Mouse (Mus musculus) stomach, embryonic 14.5 days (tissue): Measurements from ENCODE around the gene Spesp1. TPM values are rescaled to one million over a fixed set of nuclear protein-coding genes. Genes with fewer than 3 reads are reported as not detected.

ENCODE experiments used
- ATAC-seq: fragments of 200-750 bp; cut with Nextera tagmentation; 2 replicates; pipeline ENCODE4 v1.8.0; 2017; ENCODE audit warnings: low read depth, moderate TSS enrichment; ENCODE audit not compliant: insufficient number of reproducible peaks, insufficient read depth, low FRiP score
- H3K27ac ChIP-seq: fragments of 300-500 bp; sonication (generic); 2 replicates; pipeline ENCODE4 v1.5.1; 2014; ENCODE audit warnings: mild to moderate bottlenecking, low read length, moderate library complexity, mixed read lengths
- H3K27me3 ChIP-seq: fragments of 300-500 bp; sonication (generic); 2 replicates; pipeline ENCODE4 v1.6.1; 2014; ENCODE audit warnings: low read length, control low read depth, mixed read lengths; ENCODE audit not compliant: control insufficient read depth, insufficient read depth
- H3K36me3 ChIP-seq: fragments of 300-500 bp; sonication (generic); 2 replicates; pipeline ENCODE4 v1.6.1; 2014; ENCODE audit warnings: mild to moderate bottlenecking, control low read depth, low read length, moderate library complexity, mixed read lengths; ENCODE audit not compliant: control insufficient read depth, insufficient read depth
- H3K4me1 ChIP-seq: fragments of 300-500 bp; sonication (generic); 2 replicates; pipeline ENCODE4 v1.6.1; 2014; ENCODE audit warnings: low read length, control low read depth, mixed read lengths; ENCODE audit not compliant: control insufficient read depth, insufficient read depth
- H3K4me2 ChIP-seq: fragments of 300-500 bp; sonication (generic); replicated peaks from 2 replicates; pipeline ENCODE4 v1.6.1; 2014; ENCODE audit warnings: low read depth, low read length, control low read depth
- H3K4me3 ChIP-seq: fragments of 300-500 bp; sonication (generic); 2 replicates; pipeline ENCODE4 v1.5.1; 2014; ENCODE audit warnings: low read depth, low read length, control low read depth
- H3K9ac ChIP-seq: fragments of 300-500 bp; sonication (generic); replicated peaks from 2 replicates; pipeline ENCODE4 v1.6.1; 2014; ENCODE audit warnings: low read depth, mild to moderate bottlenecking, control low read depth, low read length, moderate library complexity, mixed read lengths
- H3K9me3 ChIP-seq: fragments of 300-500 bp; sonication (generic); 2 replicates; pipeline ENCODE4 v1.6.1; 2016; ENCODE audit warnings: low read depth, low read length, control low read depth; ENCODE audit not compliant: control insufficient read depth
- WGBS: fragments of 180-500 bp; shearing (Covaris S2); extraction: QIAGEN DNeasy Blood & Tissue Kit; methylation state at CpG from one replicate; pipeline ENCODE4 v1.1.7; 2014; 5-methylcytosine and 5-hydroxymethylcytosine counted together
- polyA plus RNA-seq: library from polyadenylated mRNA; unstranded; fragments of >200 nt; fragmentation: Nextera tagmentation; extraction: Ambion mirVana; gene quantifications from 2 replicates; pipeline ENCODE4 v1.2.1, GENCODE M21; 2014

The Spesp1 gene
- polyA plus RNA-seq, 1 experiment from 2014 or later = not detected

- Histone ChIP-seq H3K4me2 (no peak overlapping the region), H3K9me3 (no peaks in the 10 kb centered on the region), H3K27me3 (no peaks in the 10 kb centered on the region), H3K27ac (no peak overlapping the region), H3K4me3 (no peak overlapping the region), H3K36me3 (no peaks in the 10 kb centered on the region), H3K9ac (no peak overlapping the region), H3K4me1 (no peaks in the 10 kb centered on the region)
- no peak for ATAC-seq
- 48% methylated on average over 4 of the region's 4 CpGs for WGBS
These were observed 5.1 kb upstream of the Spesp1 start for GRCm38 (mm10) chr9:62286967-62287632.

- no peaks in the 10 kb centered on the region for H3K4me1 ChIP-seq
- H3K27ac ChIP-seq = no peak overlapping the region
- H3K4me2 ChIP-seq = no peak overlapping the region
- H3K4me3 ChIP-seq = no peak overlapping the region
- H3K36me3 ChIP-seq = no peaks in the 10 kb centered on the region
- H3K27me3 ChIP-seq = no peaks in the 10 kb centered on the region
- no peak for ATAC-seq
- 71% methylated on average over 7 of the region's 7 CpGs for WGBS
- no peak overlapping the region for H3K9ac ChIP-seq
- H3K9me3 ChIP-seq = no peaks in the 10 kb centered on the region
These were observed 2.3 kb upstream of the Spesp1 start for GRCm38 (mm10) chr9:62284266-62284665.

- H3K4me1 ChIP-seq = no peaks in the 10 kb centered on the region
- ATAC-seq = no peak
- H3K27me3 ChIP-seq = no peaks in the 10 kb centered on the region
- WGBS = 61% methylated on average over 4 of the region's 4 CpGs
- H3K36me3 ChIP-seq = no peaks in the 10 kb centered on the region
- no peaks in the 10 kb centered on the region for H3K9me3 ChIP-seq
- no peak overlapping the region for H3K4me3 ChIP-seq
- H3K9ac ChIP-seq = no peak overlapping the region
- H3K27ac ChIP-seq = no peak overlapping the region
- H3K4me2 ChIP-seq = no peak overlapping the region
These were observed 5.1 kb downstream of the Spesp1 start for GRCm38 (mm10) chr9:62276899-62277298.

GRCm38 (mm10) chr9:62270775-62271399 is 11.1 kb downstream of the Spesp1 start:
- Histone ChIP-seq H3K4me1 (0 out of 2 replicates have a peak, but pooled peaks cover 4% of the 10 kb centered on the region), H3K9ac (no peak overlapping the region), H3K9me3 (no peaks in the 10 kb centered on the region), H3K27me3 (no peaks in the 10 kb centered on the region), H3K4me3 (no peak overlapping the region), H3K4me2 (no peak overlapping the region), H3K27ac (no peak overlapping the region), H3K36me3 (no peaks in the 10 kb centered on the region)
- no peak for ATAC-seq
- 38% methylated on average over 7 of the region's 7 CpGs for WGBS

- Histone ChIP-seq H3K9ac (no peak overlapping the region), H3K27ac (no peak overlapping the region), H3K27me3 (no peaks in the 10 kb centered on the region), H3K4me1 (0 out of 2 replicates have a peak, but pooled peaks cover 4% of the 10 kb centered on the region), H3K4me3 (no peak overlapping the region), H3K36me3 (no peaks in the 10 kb centered on the region), H3K9me3 (no peaks in the 10 kb centered on the region), H3K4me2 (no peak overlapping the region)
- ATAC-seq = no peak
- 82% methylated on average over 1 of the region's 1 CpGs for WGBS
These were observed 12.8 kb downstream of the Spesp1 start for GRCm38 (mm10) chr9:62269161-62269560.

GRCm38 (mm10) chr9:62265278-62265677 is 16.7 kb downstream of the Spesp1 start:
- Histone ChIP-seq H3K4me3 (no peak overlapping the region), H3K9ac (no peak overlapping the region), H3K9me3 (no peaks in the 10 kb centered on the region), H3K27me3 (no peaks in the 10 kb centered on the region), H3K4me2 (no peak overlapping the region), H3K27ac (no peak overlapping the region), H3K4me1 (no peaks in the 10 kb centered on the region), H3K36me3 (no peaks in the 10 kb centered on the region)
- WGBS = 74% methylated on average over 10 of the region's 10 CpGs
- no peak for ATAC-seq

GRCm38 (mm10) chr9:62263652-62264051 is 18.4 kb downstream of the Spesp1 start:
- Histone ChIP-seq H3K27ac (no peak overlapping the region), H3K4me1 (no peaks in the 10 kb centered on the region), H3K4me3 (no peak overlapping the region), H3K4me2 (no peak overlapping the region), H3K9ac (no peak overlapping the region), H3K36me3 (no peaks in the 10 kb centered on the region), H3K27me3 (no peaks in the 10 kb centered on the region), H3K9me3 (no peaks in the 10 kb centered on the region)
- 69% methylated on average over 5 of the region's 5 CpGs for WGBS
- no peak for ATAC-seq

- ATAC-seq = no peak
- H3K27ac ChIP-seq = no peak overlapping the region
- no peak overlapping the region for H3K9ac ChIP-seq
- H3K4me3 ChIP-seq = no peak overlapping the region
- no peaks in the 10 kb centered on the region for H3K36me3 ChIP-seq
- WGBS = 83% methylated on average over 3 of the region's 3 CpGs
- H3K4me1 ChIP-seq = peaks cover 3% of the 10 kb centered on the region; the same call in 1 of the 2 replicates
- no peaks in the 10 kb centered on the region for H3K27me3 ChIP-seq
- H3K4me2 ChIP-seq = no peak overlapping the region
- no peaks in the 10 kb centered on the region for H3K9me3 ChIP-seq
These were observed 20.6 kb downstream of the Spesp1 start for GRCm38 (mm10) chr9:62261406-62261805.
